Mouse (Mus musculus) liver, embryonic 13.5 days (tissue): ENCODE results near the gene Usp47. TPM values are rescaled to one million over a fixed set of nuclear protein-coding genes. Genes with fewer than 3 reads are reported as not detected.

Experiments used
- ATAC-seq: fragments of 200-750 bp; cut with Nextera tagmentation; 2 replicates; pipeline ENCODE4 v1.8.0; 2017; ENCODE audit warnings: low read depth, mild to moderate bottlenecking, moderate number of reproducible peaks, moderate library complexity
- DNase-seq: peaks from one replicate; pipeline ENCODE4 v3.0.0; 2022
- H3K27ac ChIP-seq: fragments of 300-500 bp; sonication (generic); 2 replicates; pipeline ENCODE4 v1.5.1; 2015; ENCODE audit warnings: moderate library complexity, mild to moderate bottlenecking, inconsistent platforms
- H3K27me3 ChIP-seq: fragments of 300-500 bp; sonication (generic); 2 replicates; pipeline ENCODE4 v1.6.1; 2015; ENCODE audit warnings: mild to moderate bottlenecking, inconsistent platforms
- H3K36me3 ChIP-seq: fragments of 300-500 bp; sonication (generic); 2 replicates; pipeline ENCODE4 v1.6.1; 2015; ENCODE audit warnings: mild to moderate bottlenecking, inconsistent platforms
- H3K4me1 ChIP-seq: fragments of 300-500 bp; sonication (generic); replicated peaks from 2 replicates; pipeline ENCODE4 v1.6.1; 2015; ENCODE audit warnings: inconsistent platforms
- H3K4me2 ChIP-seq: fragments of 300-500 bp; sonication (generic); 2 replicates; pipeline ENCODE4 v1.6.1; 2015; ENCODE audit warnings: inconsistent platforms, mild to moderate bottlenecking, moderate library complexity
- H3K4me3 ChIP-seq: fragments of 300-500 bp; sonication (generic); replicated peaks from 2 replicates; pipeline ENCODE4 v1.5.1; 2015; ENCODE audit warnings: mild to moderate bottlenecking, inconsistent platforms
- H3K9ac ChIP-seq: fragments of 300-500 bp; sonication (generic); 2 replicates; pipeline ENCODE4 v1.6.1; 2015; ENCODE audit warnings: mild to moderate bottlenecking, inconsistent platforms
- H3K9me3 ChIP-seq: fragments of 300-500 bp; sonication (generic); replicated peaks from 2 replicates; pipeline ENCODE4 v1.6.1; 2016; ENCODE audit warnings: inconsistent platforms
- WGBS: fragments of 180-500 bp; shearing (Covaris S2); methylation state at CpG from one replicate; pipeline ENCODE4 v1.1.7; 2015; ENCODE audit not compliant: insufficient replicate concordance; 5-methylcytosine and 5-hydroxymethylcytosine counted together
- polyA plus RNA-seq: library from polyadenylated mRNA; unstranded; fragments of >200 nt; fragmentation: Nextera tagmentation; extraction: Ambion mirVana; gene quantifications from 2 replicates; pipeline ENCODE4 v1.2.1, GENCODE M21; 2015

Gene Usp47
- polyA plus RNA-seq, 1 experiment from 2014 or later: 20.4 TPM

- no peak overlapping the region for H3K27ac ChIP-seq
- H3K4me1 ChIP-seq: peaks cover 6% of the 10 kb centered on the region
- ATAC-seq (no peak), DNase-seq (no peak)
- H3K4me3 ChIP-seq: no peak overlapping the region
- H3K9me3 ChIP-seq: no peaks in the 10 kb centered on the region
- no peaks in the 10 kb centered on the region for H3K27me3 ChIP-seq
- peaks cover 76% of the 10 kb centered on the region for H3K36me3 ChIP-seq
- H3K9ac ChIP-seq: no peak overlapping the region
- no peak overlapping the region for H3K4me2 ChIP-seq
- WGBS: 81% methylated on average over 2 of the region's 2 CpGs
These were observed 77.6 kb downstream of the Usp47 start for GRCm38 (mm10) chr7:112100887-112101286.

GRCm38 (mm10) chr7:112102933-112103332 lies 79.6 kb downstream of the Usp47 start:
- H3K27ac ChIP-seq: no peak overlapping the region
- WGBS: 57% methylated on average over 5 of the region's 5 CpGs
- H3K27me3 ChIP-seq: no peaks in the 10 kb centered on the region
- ATAC-seq (no peak), DNase-seq (no peak)
- H3K4me2 ChIP-seq: no peak overlapping the region
- H3K9ac ChIP-seq: no peak overlapping the region
- H3K4me1 ChIP-seq: peaks cover 7% of the 10 kb centered on the region
- no peak overlapping the region for H3K4me3 ChIP-seq
- no peaks in the 10 kb centered on the region for H3K9me3 ChIP-seq
- peaks cover 79% of the 10 kb centered on the region for H3K36me3 ChIP-seq

- ATAC-seq: no peak
- Histone ChIP-seq H3K4me3 (no peak overlapping the region), H3K27me3 (no peaks in the 10 kb centered on the region), H3K9me3 (no peaks in the 10 kb centered on the region), H3K4me1 (peaks cover 15% of the 10 kb centered on the region), H3K27ac (no peak overlapping the region), H3K4me2 (no peak overlapping the region), H3K9ac (no peak overlapping the region), H3K36me3 (peaks cover 78% of the 10 kb centered on the region)
- WGBS: 72% methylated on average over 5 of the region's 5 CpGs
- no peak for DNase-seq
These were observed 80.5 kb downstream of the Usp47 start for GRCm38 (mm10) chr7:112103816-112104215.

DNA sequence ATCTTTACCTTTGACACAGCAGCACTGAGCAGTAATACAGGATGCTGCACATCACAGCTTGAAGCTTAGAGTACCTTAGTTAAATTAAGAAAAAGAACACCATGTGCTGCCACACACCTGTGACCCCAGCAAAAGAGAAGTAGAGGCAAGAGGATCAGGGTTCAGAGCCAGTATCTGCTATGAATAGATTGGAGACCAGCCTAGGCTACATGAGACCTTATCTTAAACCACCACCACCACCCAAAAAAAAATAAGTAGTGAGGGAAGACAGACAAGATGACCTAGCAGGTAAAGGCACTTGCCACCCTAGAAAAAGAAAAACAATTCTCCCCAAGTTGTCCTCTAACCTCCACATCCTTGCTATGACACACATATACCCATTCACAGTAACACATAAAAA lies 85.5 kb downstream of the Usp47 start:
- Histone ChIP-seq H3K9ac (no peak overlapping the region), H3K4me3 (no peak overlapping the region), H3K9me3 (no peaks in the 10 kb centered on the region), H3K4me2 (no peak overlapping the region), H3K36me3 (peaks cover 64% of the 10 kb centered on the region), H3K27me3 (no peaks in the 10 kb centered on the region), H3K27ac (no peak overlapping the region), H3K4me1 (peaks cover 12% of the 10 kb centered on the region)
- no peak for DNase-seq
- ATAC-seq: peak; percentile 80

DNA sequence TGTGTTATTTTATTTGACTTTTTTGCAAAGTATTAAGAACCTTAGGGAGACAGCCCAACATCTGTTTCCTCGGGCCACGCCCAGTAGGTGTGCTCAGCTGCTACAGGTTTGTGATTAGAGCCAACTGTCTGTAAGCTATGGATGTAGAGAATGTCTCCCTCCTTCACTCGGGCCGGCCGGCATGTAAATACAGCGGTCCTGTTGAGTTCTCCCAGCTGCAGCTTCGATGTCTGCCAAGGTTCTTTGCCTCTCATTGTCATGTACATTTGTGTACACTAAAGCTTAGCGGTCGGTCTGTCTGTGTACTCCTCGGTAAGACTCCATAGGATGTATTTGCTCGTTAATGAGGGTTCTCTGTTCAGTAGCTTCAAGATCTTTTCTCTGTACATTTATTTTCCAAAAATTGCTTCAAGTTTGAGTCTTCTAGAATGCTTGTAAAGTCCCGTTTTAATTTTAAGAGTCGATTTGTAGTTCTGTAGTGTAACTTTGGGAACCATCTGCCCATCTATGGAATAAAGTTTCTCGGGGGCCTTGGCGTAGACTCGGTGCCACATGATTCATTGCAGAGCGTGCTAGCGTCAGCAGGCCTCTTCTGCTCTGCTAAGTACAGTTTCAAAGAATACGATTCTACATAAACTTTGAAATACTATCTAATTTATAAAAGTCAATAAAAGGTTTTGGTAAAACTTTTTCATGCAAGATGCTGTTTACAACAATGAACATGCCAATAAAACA lies 87.5 kb downstream of the Usp47 start:
- Histone ChIP-seq H3K27me3 (no peaks in the 10 kb centered on the region), H3K36me3 (peaks cover 50% of the 10 kb centered on the region), H3K4me3 (no peak overlapping the region), H3K4me2 (no peak overlapping the region), H3K9me3 (no peaks in the 10 kb centered on the region), H3K4me1 (peaks cover 12% of the 10 kb centered on the region), H3K27ac (no peak overlapping the region), H3K9ac (no peak overlapping the region)
- DNase-seq: no peak
- WGBS: 85% methylated on average over 19 of the region's 19 CpGs
- no peak for ATAC-seq

- Histone ChIP-seq H3K27ac (no peak overlapping the region), H3K4me2 (no peak overlapping the region), H3K27me3 (no peaks in the 10 kb centered on the region), H3K36me3 (no peaks in the 10 kb centered on the region), H3K4me3 (no peak overlapping the region), H3K9ac (no peak overlapping the region), H3K4me1 (no peaks in the 10 kb centered on the region), H3K9me3 (no peaks in the 10 kb centered on the region)
- WGBS: 70% methylated on average over 7 of the region's 7 CpGs
- no peak for DNase-seq
- ATAC-seq: no peak
These were observed 94.2 kb downstream of the Usp47 start for GRCm38 (mm10) chr7:112117501-112117900.

- 73% methylated on average over 7 of the region's 7 CpGs for WGBS
- ATAC-seq (no peak), DNase-seq (no peak)
- H3K36me3 ChIP-seq: no peaks in the 10 kb centered on the region
- H3K27ac ChIP-seq: no peak overlapping the region
- H3K9ac ChIP-seq: no peak overlapping the region
- H3K4me3 ChIP-seq: no peak overlapping the region
- H3K9me3 ChIP-seq: no peaks in the 10 kb centered on the region
- H3K4me2 ChIP-seq: no peak overlapping the region
- H3K27me3 ChIP-seq: no peaks in the 10 kb centered on the region
- H3K4me1 ChIP-seq: no peaks in the 10 kb centered on the region
These were observed 94.8 kb downstream of the Usp47 start for GRCm38 (mm10) chr7:112118086-112118485.

DNA sequence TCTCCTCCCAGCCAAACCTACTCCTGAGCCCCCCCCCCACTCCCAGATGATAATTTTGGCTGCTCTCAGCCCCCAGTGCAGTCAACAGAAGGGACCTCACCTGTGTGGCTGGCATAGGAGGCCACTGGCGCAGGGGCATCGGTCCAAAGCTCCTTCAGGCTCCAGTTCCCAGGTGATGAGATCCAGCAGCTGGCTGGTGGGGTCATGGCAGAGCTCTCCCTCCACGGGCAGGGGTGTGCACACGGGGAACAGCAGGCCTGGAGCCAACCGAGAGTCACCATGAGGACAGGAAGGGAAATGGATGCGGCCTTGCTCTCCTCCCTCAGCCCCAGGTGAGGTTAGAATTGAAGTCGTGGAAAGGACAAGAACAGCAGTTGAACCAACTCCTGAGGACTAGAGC lies 95.9 kb downstream of the Usp47 start:
- no peaks in the 10 kb centered on the region for H3K36me3 ChIP-seq
- ATAC-seq: no peak
- no peaks in the 10 kb centered on the region for H3K9me3 ChIP-seq
- no peaks in the 10 kb centered on the region for H3K27me3 ChIP-seq
- 66% methylated on average over 7 of the region's 7 CpGs for WGBS
- H3K4me2 ChIP-seq: no peak overlapping the region
- no peak overlapping the region for H3K9ac ChIP-seq
- H3K4me1 ChIP-seq: no peaks in the 10 kb centered on the region
- DNase-seq: no peak
- no peak overlapping the region for H3K27ac ChIP-seq
- no peak overlapping the region for H3K4me3 ChIP-seq

- H3K4me1 ChIP-seq: no peaks in the 10 kb centered on the region
- H3K4me3 ChIP-seq: no peak overlapping the region
- 70% methylated on average over 11 of the region's 11 CpGs for WGBS
- H3K4me2 ChIP-seq: no peak overlapping the region
- DNase-seq (no peak), ATAC-seq (no peak)
- no peaks in the 10 kb centered on the region for H3K36me3 ChIP-seq
- no peaks in the 10 kb centered on the region for H3K27me3 ChIP-seq
- no peak overlapping the region; the same call in 1 of the 2 replicates for H3K27ac ChIP-seq
- H3K9ac ChIP-seq: no peak overlapping the region
- no peaks in the 10 kb centered on the region for H3K9me3 ChIP-seq
These were observed 97.8 kb downstream of the Usp47 start for GRCm38 (mm10) chr7:112120861-112121810.

- H3K9me3 ChIP-seq: no peaks in the 10 kb centered on the region
- no peak overlapping the region for H3K4me3 ChIP-seq
- no peaks in the 10 kb centered on the region for H3K4me1 ChIP-seq
- H3K27ac ChIP-seq: no peak overlapping the region
- ATAC-seq (no peak), DNase-seq (no peak)
- WGBS: 63% methylated on average over 11 of the region's 11 CpGs
- H3K4me2 ChIP-seq: no peak overlapping the region
- no peak overlapping the region for H3K9ac ChIP-seq
- H3K36me3 ChIP-seq: no peaks in the 10 kb centered on the region
- H3K27me3 ChIP-seq: no peaks in the 10 kb centered on the region
These were observed 98.7 kb downstream of the Usp47 start for GRCm38 (mm10) chr7:112121866-112122500.

DNA sequence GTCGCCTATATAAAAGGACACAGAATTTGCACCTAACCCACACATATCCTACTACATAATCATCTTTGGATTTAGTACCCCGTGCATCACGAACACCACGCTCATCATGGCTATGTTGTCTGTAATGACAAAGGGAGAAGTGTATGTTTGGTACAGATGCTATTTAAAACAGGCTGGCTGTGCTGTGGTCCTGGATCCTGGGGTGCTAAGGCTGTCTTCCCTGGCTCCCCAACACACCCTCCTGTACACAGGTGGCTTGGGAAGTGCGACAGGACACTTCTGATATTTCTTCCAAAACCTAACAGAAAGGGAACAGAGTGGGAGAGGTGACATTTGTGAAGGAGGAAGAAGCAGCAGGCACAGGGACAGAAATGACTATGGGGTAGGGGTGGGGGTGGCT lies 100.3 kb downstream of the Usp47 start:
- DNase-seq: no peak
- no peaks in the 10 kb centered on the region for H3K9me3 ChIP-seq
- no peak overlapping the region for H3K27ac ChIP-seq
- no peak overlapping the region for H3K4me3 ChIP-seq
- no peaks in the 10 kb centered on the region for H3K27me3 ChIP-seq
- no peak for ATAC-seq
- WGBS: 69% methylated on average over 5 of the region's 5 CpGs
- no peak overlapping the region for H3K4me2 ChIP-seq
- H3K4me1 ChIP-seq: 0 out of 2 replicates have a peak, but pooled peaks cover 4% of the 10 kb centered on the region
- no peaks in the 10 kb centered on the region for H3K36me3 ChIP-seq
- no peak overlapping the region for H3K9ac ChIP-seq
